Mouse (Mus musculus) liver, embryonic 14.5 days (tissue): ENCODE measurements around the gene Ticam1.

Experiments used
- CTCF ChIP-seq: IDR thresholded peaks from 2 replicates; pipeline ENCODE4 v1.5.1; 2016; ENCODE audit warnings: antibody characterized with exemption, low read depth, control low read depth
- EP300 ChIP-seq: IDR thresholded peaks from 2 replicates; pipeline ENCODE4 v1.6.1; 2016; ENCODE audit warnings: antibody characterized with exemption, low read depth

DNA sequence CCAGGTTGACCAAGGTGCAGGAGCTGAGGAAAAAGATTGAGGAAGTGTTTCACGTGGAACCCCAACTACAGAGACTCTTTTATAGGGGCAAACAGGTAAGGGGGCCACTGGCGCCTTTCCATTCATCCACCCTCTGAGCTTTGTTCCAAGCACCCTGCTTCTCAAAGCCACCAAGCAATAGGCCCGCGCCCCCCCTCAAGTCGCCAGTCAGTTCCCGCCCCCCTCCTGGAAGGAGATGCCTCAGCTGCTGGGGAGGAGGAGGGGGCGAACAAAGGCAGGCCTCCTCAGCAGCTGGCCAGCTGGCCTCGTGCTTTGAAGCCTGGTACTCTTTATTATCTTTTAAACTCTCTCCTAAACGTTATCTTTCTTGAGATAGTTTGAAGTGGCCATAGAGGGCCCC, 28.6 kb upstream of the Ticam1 start:
- no peak for TF ChIP-seq CTCF
- no peak for TF ChIP-seq EP300
